Mouse (Mus musculus) kidney, postnatal 4 days (tissue): ENCODE data around the gene Mrps16.

ENCODE experiments used
- DNase-seq, 2 experiments: peaks; one replicate each; pipeline ENCODE4 v3.0.0; 2021; ENCODE audit warnings: mixed read lengths in 2 of 2

Mrps16 gene

DNA sequence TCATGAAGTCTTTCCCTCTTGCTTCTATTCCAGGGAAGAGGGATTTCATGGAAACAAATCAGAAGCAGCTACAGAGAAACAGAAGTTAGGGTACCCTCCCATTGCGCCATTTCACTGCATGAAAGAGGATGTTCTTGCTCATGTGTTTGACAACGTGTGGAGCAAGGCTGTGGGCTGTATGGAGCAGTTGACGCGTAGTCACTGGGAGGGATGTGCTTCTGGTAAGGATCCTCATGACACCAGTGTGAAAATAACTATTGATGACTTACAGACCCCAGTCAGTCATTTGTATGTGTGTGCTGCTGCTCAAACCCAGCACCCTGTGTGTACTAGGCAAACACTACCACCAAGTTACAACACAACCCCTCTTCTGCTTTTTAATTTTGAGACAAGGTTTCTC, 30.2 kb downstream of the Mrps16 start:
- no peak for DNase-seq

DNA sequence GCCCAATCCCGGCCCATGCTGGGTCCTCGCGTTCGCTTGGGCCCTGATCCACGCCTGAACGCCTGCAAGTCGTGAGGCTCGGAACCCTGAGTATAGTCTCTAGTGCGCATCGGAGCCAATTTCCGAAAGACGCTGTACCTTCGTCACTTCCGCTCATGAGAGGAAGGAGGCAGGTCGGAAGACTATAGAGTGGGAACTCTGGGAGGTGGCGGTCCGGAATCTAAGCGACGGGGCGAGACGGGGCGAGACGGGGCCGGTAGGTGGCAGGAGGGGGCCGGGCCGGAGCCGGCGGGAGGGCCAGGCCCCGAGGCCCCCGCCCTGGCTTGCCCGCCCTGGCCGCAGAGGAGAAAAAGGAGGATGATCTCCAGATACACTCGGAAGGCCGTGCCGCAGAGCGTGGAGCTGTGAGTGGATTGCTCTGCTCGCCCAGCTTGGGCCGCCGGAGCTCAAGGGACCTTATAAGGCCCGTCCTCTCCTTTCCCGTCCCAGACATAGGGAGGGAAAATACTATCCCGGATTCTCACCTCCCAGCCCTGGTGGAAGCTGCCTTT, 45.4 kb downstream of the Mrps16 start, which contains the start of the genes Ecd and Fam149b:
Ecd (minus strand) TSS at position 131 of the 551 bp plus-strand sequence.
Fam149b (plus strand) TSS at position 172 of the 551 bp plus-strand sequence.
- DNase-seq = peak; percentile 92 to 94

DNA sequence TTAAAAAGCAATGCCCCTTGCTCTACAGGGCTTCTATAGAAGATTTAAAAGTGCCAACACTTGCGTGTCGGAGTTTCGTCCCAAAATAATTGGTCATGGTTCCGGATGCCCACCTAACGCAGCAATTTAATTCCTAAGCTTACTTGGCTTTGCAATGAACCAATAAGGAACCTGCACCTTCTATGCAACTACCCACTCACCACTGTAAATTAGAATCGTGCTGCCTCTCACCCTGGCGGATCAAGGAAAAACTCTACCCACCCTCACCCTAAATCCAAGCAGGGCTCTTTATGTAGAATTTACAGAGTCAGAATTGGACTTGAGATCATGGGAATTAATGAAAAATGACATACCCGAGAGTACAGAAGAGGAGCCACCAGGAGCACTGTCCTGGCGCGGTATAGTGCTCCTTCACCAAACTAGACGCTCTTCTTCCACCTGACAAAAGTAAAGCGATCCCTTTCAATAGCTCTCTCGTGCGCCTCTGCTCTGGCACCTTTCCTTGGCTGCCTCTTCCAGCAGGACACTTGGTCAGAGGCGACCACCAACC, 45.9 kb downstream of the Mrps16 start:
- no peak for DNase-seq

DNA sequence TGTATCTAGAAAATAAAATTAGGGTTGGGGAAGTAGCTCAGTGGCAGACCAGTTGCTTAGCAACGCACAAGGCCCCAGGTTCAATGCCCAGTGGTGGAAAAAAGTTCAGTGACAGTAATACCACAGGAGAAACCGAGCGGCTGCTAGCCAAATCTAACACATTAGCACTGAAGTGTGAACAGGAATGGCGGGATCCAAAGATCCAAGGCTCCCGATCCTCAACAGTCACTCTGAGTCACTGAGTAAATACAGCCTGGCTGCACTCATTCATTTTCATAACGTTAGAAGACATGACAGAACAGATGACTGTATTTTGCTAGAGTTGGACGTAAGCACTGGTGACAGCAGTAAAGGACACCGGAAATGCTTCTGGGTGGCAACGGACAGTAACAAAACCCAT, 47.5 kb downstream of the Mrps16 start:
- no peak for DNase-seq

DNA sequence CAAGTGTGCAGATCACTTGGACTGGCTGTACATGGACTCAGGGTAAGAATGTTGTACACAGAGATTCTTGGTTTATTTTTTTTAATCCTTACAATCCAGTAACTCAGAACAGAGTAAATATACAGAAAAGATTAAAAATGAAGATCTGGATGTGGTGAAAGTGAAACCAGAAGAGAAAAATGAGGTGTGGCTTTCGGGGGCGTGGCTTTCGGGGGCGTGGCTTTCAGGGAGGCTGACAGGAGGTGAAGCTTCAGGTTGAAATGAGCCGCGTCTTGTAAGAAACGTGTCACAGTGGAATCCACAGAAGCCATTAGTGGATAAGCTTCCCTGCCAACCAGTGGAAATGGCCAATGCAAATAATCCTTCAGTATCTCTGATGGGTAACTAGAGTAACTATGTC, 52.6 kb downstream of the Mrps16 start:
- peak; percentile 11 to 13 for DNase-seq

DNA sequence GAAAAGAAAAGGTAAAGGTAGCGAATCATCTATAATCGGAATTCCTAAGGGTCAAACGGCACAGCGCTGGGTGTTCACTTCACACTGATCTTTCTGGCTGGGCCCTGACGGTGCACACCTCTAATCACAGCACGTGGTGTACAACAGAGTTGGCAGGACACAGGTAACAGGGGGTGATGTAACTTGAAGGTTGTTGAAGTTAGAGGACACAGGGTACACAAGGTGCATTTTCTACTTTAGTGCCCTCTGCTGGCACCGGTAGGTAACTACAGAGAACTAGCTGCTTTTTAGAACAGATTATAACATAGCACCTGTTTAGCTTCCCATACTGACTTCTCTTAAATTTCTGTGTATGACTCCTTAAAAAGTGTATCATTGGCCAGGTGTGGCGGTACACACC, 53.3 kb downstream of the Mrps16 start:
- peak; percentile 32 to 48 for DNase-seq

DNA sequence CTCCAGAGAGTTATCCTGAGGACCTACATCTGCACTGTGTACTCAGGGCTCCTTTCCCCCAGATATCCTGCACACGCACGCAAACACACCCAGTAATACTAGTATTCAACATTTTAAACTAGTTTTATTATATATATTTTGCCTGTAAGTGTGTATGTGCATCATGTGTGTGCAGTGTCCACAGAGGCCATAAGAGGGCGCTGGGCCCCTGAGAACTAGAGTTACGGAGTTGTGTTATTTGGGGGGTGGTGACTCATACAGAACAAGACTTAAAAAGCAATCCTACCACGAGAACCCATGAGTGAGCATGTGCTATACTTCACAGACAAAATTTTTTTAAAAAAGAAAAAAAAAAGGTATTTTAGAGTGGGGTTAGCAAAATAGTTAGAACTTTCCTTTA, 54.0 kb downstream of the Mrps16 start:
- no peak for DNase-seq
